ENCODE assay signal across 8 mouse cellular contexts in the genomic region with DNA sequence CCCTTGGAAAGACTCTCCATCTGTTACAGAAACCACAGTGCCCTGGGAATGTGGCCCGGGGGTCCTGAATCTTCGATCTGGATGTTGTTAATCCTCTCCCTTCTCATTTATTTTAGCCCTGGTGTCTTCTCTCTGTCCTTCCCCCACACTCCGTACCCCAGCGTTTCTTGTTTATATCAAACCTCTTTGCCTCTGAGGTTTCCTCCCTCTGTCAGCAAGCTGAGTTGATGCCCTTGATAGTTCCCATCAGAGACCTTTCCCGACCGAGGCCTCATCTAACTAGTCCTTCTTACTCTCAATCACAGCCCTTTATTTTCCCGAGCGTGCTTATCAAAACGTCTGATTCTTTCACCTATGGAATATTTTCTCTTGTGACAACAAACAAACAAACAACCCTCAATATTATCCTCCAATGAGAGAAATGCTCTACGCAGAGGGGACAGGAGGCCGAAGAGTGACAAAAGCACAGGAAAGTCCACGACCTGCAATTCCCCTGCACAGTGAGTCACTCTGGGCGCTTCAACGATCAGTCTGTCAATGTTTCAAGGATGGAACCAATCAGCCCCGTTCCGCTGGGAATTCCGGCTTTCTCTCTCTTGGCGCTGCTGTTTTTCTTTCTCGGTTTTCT. TPM values are rescaled to one million over a fixed set of nuclear protein-coding genes. Genes with fewer than 3 reads are reported as not detected.
DNase-seq lines count a peak whose midpoint lies in the region; ATAC-seq and TF ChIP-seq lines count a peak whose summit lies in the region.

No protein-coding gene starts in this region.

- no peaks in the 10 kb centered on the region for H3K9me3 ChIP-seq in embryonic facial prominence, embryonic 11.5 days (replicated peaks; ENCODE audit: control insufficient read depth, low read length)
- H3K9me3 ChIP-seq in hindbrain, embryonic 15.5 days: no peaks in the 10 kb centered on the region
- H3K9me3 ChIP-seq in neural tube, embryonic 12.5 days: no peaks in the 10 kb centered on the region

- H3K4me2 ChIP-seq in embryonic facial prominence, embryonic 11.5 days (ENCODE audit: low read depth, low read length): peak overlapping the region; percentile 45
- H3K4me2 ChIP-seq in hindbrain, embryonic 15.5 days: peak overlapping the region; percentile 68
- peak overlapping the region; percentile 97 for H3K4me2 ChIP-seq in neural tube, embryonic 12.5 days (replicated peaks)

- H3K27ac ChIP-seq in liver, adult 2 months (replicated peaks; ENCODE audit: insufficient read depth, low read depth, low read length): peak overlapping the region; percentile 87
- no peak overlapping the region; the same call in 1 of the 2 replicates for H3K27ac ChIP-seq in embryonic facial prominence, embryonic 11.5 days (replicated peaks; ENCODE audit: low read depth, low read length)
- H3K27ac ChIP-seq in hindbrain, embryonic 15.5 days (replicated peaks): peak overlapping the region; percentile 95
- peak overlapping the region; percentile 48 for H3K27ac ChIP-seq in neural tube, embryonic 12.5 days

- peak overlapping the region; percentile 75 for H3K9ac ChIP-seq in liver, adult 2 months (ENCODE audit: low read depth, low read length)
- peak overlapping the region; percentile 35 for H3K9ac ChIP-seq in embryonic facial prominence, embryonic 11.5 days (replicated peaks; ENCODE audit: low read length)
- peak overlapping the region; percentile 57 for H3K9ac ChIP-seq in hindbrain, embryonic 15.5 days
- peak overlapping the region; percentile 52 for H3K9ac ChIP-seq in neural tube, embryonic 12.5 days

- TF ChIP-seq CTCF in liver, adult 2 months (IDR thresholded peaks at IDR 0.05; ENCODE audit: low read depth, low read length): no peak

- no peaks in the 10 kb centered on the region for H3K36me3 ChIP-seq in liver, adult 2 months (ENCODE audit: control insufficient read depth, insufficient read depth, low read length)
- no peaks in the 10 kb centered on the region for H3K36me3 ChIP-seq in embryonic facial prominence, embryonic 11.5 days (replicated peaks; ENCODE audit: control insufficient read depth, insufficient read depth, low read depth, low read length)
- no peaks in the 10 kb centered on the region for H3K36me3 ChIP-seq in hindbrain, embryonic 15.5 days
- H3K36me3 ChIP-seq in neural tube, embryonic 12.5 days: no peaks in the 10 kb centered on the region

- no peak for TF ChIP-seq POLR2A in liver, adult 2 months (IDR thresholded peaks at IDR 0.05; ENCODE audit: extremely low read depth, insufficient read depth, low read length)

- no peaks in the 10 kb centered on the region for H3K27me3 ChIP-seq in liver, adult 2 months (ENCODE audit: control insufficient read depth, insufficient read depth, low read length)
- H3K27me3 ChIP-seq in embryonic facial prominence, embryonic 11.5 days (ENCODE audit: control insufficient read depth, insufficient read depth, low read length): no peaks in the 10 kb centered on the region
- no peaks in the 10 kb centered on the region for H3K27me3 ChIP-seq in hindbrain, embryonic 15.5 days
- H3K27me3 ChIP-seq in neural tube, embryonic 12.5 days (replicated peaks): no peaks in the 10 kb centered on the region

- under 1% methylated on average over 19 of the region's 19 CpGs for WGBS in liver, adult 2 months
- WGBS in embryonic facial prominence, embryonic 11.5 days: 1% methylated on average over 19 of the region's 19 CpGs
- under 1% methylated on average over 19 of the region's 19 CpGs for WGBS in hindbrain, embryonic 15.5 days
- WGBS in neural tube, embryonic 12.5 days: 2% methylated on average over 19 of the region's 19 CpGs

- peaks cover 12% of the 10 kb centered on the region for H3K4me1 ChIP-seq in liver, adult 2 months (ENCODE audit: control insufficient read depth, insufficient read depth, low read length)
- no peaks in the 10 kb centered on the region for H3K4me1 ChIP-seq in embryonic facial prominence, embryonic 11.5 days (ENCODE audit: control insufficient read depth, insufficient read depth, low read length)
- H3K4me1 ChIP-seq in hindbrain, embryonic 15.5 days (replicated peaks): peaks cover 33% of the 10 kb centered on the region
- peaks cover 23% of the 10 kb centered on the region for H3K4me1 ChIP-seq in neural tube, embryonic 12.5 days

- no peak for ATAC-seq in embryonic facial prominence, embryonic 11.5 days (replicated peaks; ENCODE audit: insufficient number of reproducible peaks, low FRiP score, low TSS enrichment, low read depth)
- no peak; the same call in 1 of the 2 replicates for ATAC-seq in hindbrain, embryonic 15.5 days (ENCODE audit: low FRiP score, low read depth)
- peak; percentile 21; the same call in 1 of the 2 replicates for ATAC-seq in neural tube, embryonic 12.5 days (ENCODE audit: low FRiP score, low read depth)
- ATAC-seq in activated CD4-positive, CD25-positive, alpha-beta regulatory T cell, adult 4 months: no peak

- peak overlapping the region; percentile 60 for H3K4me3 ChIP-seq in liver, adult 2 months (ENCODE audit: insufficient read depth, low read depth, low read length)
- peak overlapping the region; percentile 76 for H3K4me3 ChIP-seq in embryonic facial prominence, embryonic 11.5 days (ENCODE audit: low read depth, low read length)
- peak overlapping the region; percentile 79 for H3K4me3 ChIP-seq in hindbrain, embryonic 15.5 days
- H3K4me3 ChIP-seq in neural tube, embryonic 12.5 days: peak overlapping the region; percentile 75

- peak; percentile 71 for DNase-seq in liver, adult 2 months (ENCODE audit: extremely low read depth, low read depth, low spot score)
- DNase-seq in liver: no peak
- no peak for DNase-seq in embryonic facial prominence, embryonic 11.5 days (ENCODE audit: low spot score)
- no peak for DNase-seq in spleen, postnatal 14 days (ENCODE audit: low spot score in 2 of 2)
- no peak for DNase-seq in thymus, adult 18-20 months

- no peaks in the 10 kb centered on the region for H3K79me2 ChIP-seq in liver, adult 2 months (ENCODE audit: control insufficient read depth, insufficient read depth, low read length)

RNA-seq across cellular contexts. Expression of a gene that starts 0.7 kb away (rescaled TPM):
- 6.1 and 6.5 TPM in 2 replicates for total RNA-seq in liver, adult 2 months (2014; rRNA removed)
- 10.5 and 11.2 TPM in 2 replicates for polyA plus RNA-seq in liver, adult 2 months (2012; rRNA removed)
- polyA plus RNA-seq in embryonic facial prominence, embryonic 11.5 days (2014; fragmentation: Nextera tagmentation; extraction: Ambion mirVana): 6.4 and 7.7 TPM in 2 replicates
- polyA plus RNA-seq in hindbrain, embryonic 15.5 days (2015; fragmentation: Nextera tagmentation; extraction: Ambion mirVana): 22.1 and 23.1 TPM in 2 replicates
- 17.9 and 18.9 TPM in 2 replicates for polyA plus RNA-seq in neural tube, embryonic 12.5 days (2016; fragmentation: Nextera tagmentation; extraction: Ambion mirVana)
- polyA plus RNA-seq in activated CD4-positive, CD25-positive, alpha-beta regulatory T cell, adult 4 months (2017; shearing (Covaris generic)): 1 to 10 TPM; 2.1 to 2.4 TPM

RNA-seq across cellular contexts. Expression of a gene that starts 11.8 kb away (rescaled TPM):
- 1.8 and 2.2 TPM in 2 replicates for total RNA-seq in liver, adult 2 months (2014; rRNA removed)
- polyA plus RNA-seq in liver, adult 2 months (2012; rRNA removed): 3.3 and 4.7 TPM in 2 replicates
- 40.4 and 43.1 TPM in 2 replicates for polyA plus RNA-seq in embryonic facial prominence, embryonic 11.5 days (2014; fragmentation: Nextera tagmentation; extraction: Ambion mirVana)
- polyA plus RNA-seq in hindbrain, embryonic 15.5 days (2015; fragmentation: Nextera tagmentation; extraction: Ambion mirVana): 36.6 and 41.7 TPM in 2 replicates
- 36.1 and 39.8 TPM in 2 replicates for polyA plus RNA-seq in neural tube, embryonic 12.5 days (2016; fragmentation: Nextera tagmentation; extraction: Ambion mirVana)
- polyA plus RNA-seq in activated CD4-positive, CD25-positive, alpha-beta regulatory T cell, adult 4 months (2017; shearing (Covaris generic)): 1 to 10 TPM; 4.4 to 7.1 TPM

RNA-seq across cellular contexts. Expression of a gene that starts 13.4 kb away (rescaled TPM):
- total RNA-seq in liver, adult 2 months (2014; rRNA removed): 0.37 and 1.2 TPM in 2 replicates
- 0.34 and 0.66 TPM in 2 replicates for polyA plus RNA-seq in liver, adult 2 months (2012; rRNA removed)
- 162 and 175 TPM in 2 replicates for polyA plus RNA-seq in embryonic facial prominence, embryonic 11.5 days (2014; fragmentation: Nextera tagmentation; extraction: Ambion mirVana)
- 28.6 and 36.1 TPM in 2 replicates for polyA plus RNA-seq in hindbrain, embryonic 15.5 days (2015; fragmentation: Nextera tagmentation; extraction: Ambion mirVana)
- 95.5 and 98.4 TPM in 2 replicates for polyA plus RNA-seq in neural tube, embryonic 12.5 days (2016; fragmentation: Nextera tagmentation; extraction: Ambion mirVana)
- polyA plus RNA-seq in activated CD4-positive, CD25-positive, alpha-beta regulatory T cell, adult 4 months (2017; shearing (Covaris generic)): 10 to 100 TPM; 24.3 to 33.5 TPM

RNA-seq across cellular contexts. Expression of a gene that starts 29.4 kb away (rescaled TPM):
- total RNA-seq in liver, adult 2 months (2014; rRNA removed): 5.2 and 6.4 TPM in 2 replicates
- polyA plus RNA-seq in liver, adult 2 months (2012; rRNA removed): 21.7 and 36.9 TPM in 2 replicates
- polyA plus RNA-seq in embryonic facial prominence, embryonic 11.5 days (2014; fragmentation: Nextera tagmentation; extraction: Ambion mirVana): 48.8 and 61.9 TPM in 2 replicates
- polyA plus RNA-seq in hindbrain, embryonic 15.5 days (2015; fragmentation: Nextera tagmentation; extraction: Ambion mirVana): 317 and 437 TPM in 2 replicates
- 149 and 174 TPM in 2 replicates for polyA plus RNA-seq in neural tube, embryonic 12.5 days (2016; fragmentation: Nextera tagmentation; extraction: Ambion mirVana)
- 10 to 100 TPM; 27.6 to 27.9 TPM for polyA plus RNA-seq in activated CD4-positive, CD25-positive, alpha-beta regulatory T cell, adult 4 months (2017; shearing (Covaris generic))

RNA-seq across cellular contexts. Expression of a gene that starts 36.2 kb away (rescaled TPM):
- 8.0 and 9.0 TPM in 2 replicates for total RNA-seq in liver, adult 2 months (2014; rRNA removed)
- polyA plus RNA-seq in liver, adult 2 months (2012; rRNA removed): 4.6 and 6.9 TPM in 2 replicates
- polyA plus RNA-seq in embryonic facial prominence, embryonic 11.5 days (2014; fragmentation: Nextera tagmentation; extraction: Ambion mirVana): 5.5 and 6.5 TPM in 2 replicates
- polyA plus RNA-seq in hindbrain, embryonic 15.5 days (2015; fragmentation: Nextera tagmentation; extraction: Ambion mirVana): 10.0 and 10.1 TPM in 2 replicates
- polyA plus RNA-seq in neural tube, embryonic 12.5 days (2016; fragmentation: Nextera tagmentation; extraction: Ambion mirVana): 7.4 and 9.0 TPM in 2 replicates
- polyA plus RNA-seq in activated CD4-positive, CD25-positive, alpha-beta regulatory T cell, adult 4 months (2017; shearing (Covaris generic)): 1 to 10 TPM; 4.5 to 6.7 TPM

Comparison
In these comparisons a context has a peak if more than half of its experiments do, and no peak if none do; other contexts are left out.
1. H3K4me2 ChIP-seq: peak in every context shown above with its lines; median percentile 97 in neural tube, embryonic 12.5 days; 68 in hindbrain, embryonic 15.5 days; 45 in embryonic facial prominence, embryonic 11.5 days.
2. RNA of a gene that starts 13.4 kb away (polyA plus RNA-seq): 162 to 175 TPM in embryonic facial prominence, embryonic 11.5 days, 95.5 to 98.4 TPM in neural tube, embryonic 12.5 days, 24.3 to 33.5 TPM in activated CD4-positive, CD25-positive, alpha-beta regulatory T cell, adult 4 months and 28.6 to 36.1 TPM in hindbrain, embryonic 15.5 days; 0.34 to 0.66 TPM in liver, adult 2 months; every median in the first group is over 10 times any median in the second.
3. Peak in every context shown above with its lines, with median percentiles within 50 percentile points of each other: H3K4me3 ChIP-seq and H3K9ac ChIP-seq.